8 mouse cellular contexts compared by ENCODE assay signal in the genomic region with DNA sequence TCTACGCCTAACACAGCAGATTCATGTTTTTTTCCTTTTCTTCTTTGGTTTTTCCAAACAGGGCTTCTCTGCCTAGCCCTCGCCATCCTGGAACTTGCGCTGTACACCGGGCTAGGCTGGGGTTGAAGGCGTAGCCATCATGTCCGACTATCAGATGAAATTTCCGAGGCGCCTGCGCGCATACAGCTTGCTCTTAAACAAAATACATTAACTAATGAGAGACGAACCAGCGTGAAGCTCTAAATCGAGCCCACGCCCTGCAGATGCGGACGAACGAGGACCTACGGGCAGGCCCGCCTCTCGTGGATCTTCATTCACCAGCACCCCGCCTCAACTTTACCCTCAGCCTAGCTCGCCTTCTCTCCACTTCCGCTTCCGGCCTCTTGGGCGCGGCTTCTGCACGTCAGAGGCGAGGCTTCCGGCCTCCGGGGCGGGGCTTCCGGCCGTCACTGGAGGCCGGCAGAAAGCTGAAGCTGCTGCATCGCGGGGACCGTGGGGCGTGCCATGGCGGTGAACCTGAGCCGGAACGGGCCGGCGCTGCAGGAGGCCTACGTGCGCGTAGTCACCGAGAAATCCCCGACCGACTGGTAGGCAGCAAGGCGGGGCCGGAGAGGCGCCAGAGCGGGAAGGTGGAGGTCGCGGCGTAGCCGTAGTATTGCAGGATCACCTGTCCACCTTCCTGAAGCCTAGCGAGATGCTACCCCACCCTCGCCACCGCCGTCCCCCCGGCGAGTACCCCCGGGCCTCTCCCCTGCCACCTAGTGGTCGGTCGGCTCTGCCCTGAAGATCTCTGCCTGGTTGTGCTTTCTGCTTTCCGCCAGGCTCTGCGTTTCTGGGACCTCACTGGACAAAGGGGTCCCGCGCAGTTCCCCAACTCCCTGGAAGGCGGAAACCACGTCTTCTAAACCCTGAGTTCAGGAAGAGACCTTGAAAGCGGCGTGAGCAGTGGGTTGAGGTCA. TPM values are rescaled to one million over a fixed set of nuclear protein-coding genes. Genes with fewer than 3 reads are reported as not detected.
DNase-seq lines count a peak whose midpoint lies in the region; ATAC-seq lines count a peak whose summit lies in the region.

A gene (plus strand): TSS at position 433 of the 959 bp plus-strand sequence.

- WGBS in heart, embryonic 14.5 days: under 1% methylated on average over 74 of the region's 74 CpGs
- WGBS in liver, embryonic 13.5 days (ENCODE audit: insufficient replicate concordance): under 1% methylated on average over 74 of the region's 74 CpGs
- under 1% methylated on average over 74 of the region's 74 CpGs for WGBS in stomach, embryonic 16.5 days

- peak; percentile 89 for ATAC-seq in CD4-positive, CD25-positive, alpha-beta regulatory T cell, adult 4 months
- peak; percentile 91 for ATAC-seq in heart, embryonic 14.5 days (ENCODE audit: insufficient number of reproducible peaks, insufficient read depth, low FRiP score, low read depth)
- peak; percentile 96 for ATAC-seq in liver, embryonic 13.5 days (ENCODE audit: low read depth)
- ATAC-seq in stomach, embryonic 16.5 days (ENCODE audit: insufficient read depth, low FRiP score): peak; percentile 97

- peaks cover 25% of the 10 kb centered on the region for H3K36me3 ChIP-seq in heart, embryonic 14.5 days (ENCODE audit: control insufficient read depth, insufficient read depth, low read length)
- peaks cover 23% of the 10 kb centered on the region for H3K36me3 ChIP-seq in liver, embryonic 13.5 days
- no peaks in the 10 kb centered on the region for H3K36me3 ChIP-seq in stomach, embryonic 16.5 days (ENCODE audit: control insufficient read depth, insufficient read depth, low read length)

- H3K9me3 ChIP-seq in heart, embryonic 14.5 days (ENCODE audit: control insufficient read depth, low read length): no peaks in the 10 kb centered on the region
- no peaks in the 10 kb centered on the region for H3K9me3 ChIP-seq in liver, embryonic 13.5 days (replicated peaks)
- no peaks in the 10 kb centered on the region for H3K9me3 ChIP-seq in stomach, embryonic 16.5 days (replicated peaks; ENCODE audit: control insufficient read depth, low read length)

- peak; percentile 94 for DNase-seq in c-Kit-negative CD71-positive TER-119-positive erythroid progenitor cells, embryonic 14.5 days (ENCODE audit: low read depth, low spot score)
- DNase-seq in fibroblast of lung, adult 2 months (ENCODE audit: low read depth): peak; percentile 82
- peak; percentile 97 for DNase-seq in kidney, postnatal 14 days
- DNase-seq in liver, embryonic 13.5 days: peak; percentile 96
- DNase-seq in neural tube, embryonic 10.5 days (ENCODE audit: extremely low spot score, low spot score): peak; percentile 95

- peak within 1 kb of the TSS; percentile 88 to 90 for H3K27ac ChIP-seq in heart, embryonic 14.5 days (replicated peaks in 1 of 2; ENCODE audit: control insufficient read depth in 1 of 2, insufficient read depth in 1 of 2, low read depth in 2 of 2, low read length in 2 of 2)
- H3K27ac ChIP-seq in liver, embryonic 13.5 days: peak within 1 kb of the TSS; percentile 98
- H3K27ac ChIP-seq in stomach, embryonic 16.5 days (ENCODE audit: low read length): peak within 1 kb of the TSS; percentile 86

- H3K4me3 ChIP-seq in heart, embryonic 14.5 days (ENCODE audit: control insufficient read depth in 1 of 2, insufficient read depth in 1 of 2, low read depth in 1 of 2, low read length in 2 of 2): peak within 1 kb of the TSS; percentile 76 to 88
- peak within 1 kb of the TSS; percentile 78 for H3K4me3 ChIP-seq in liver, embryonic 13.5 days (replicated peaks)
- H3K4me3 ChIP-seq in stomach, embryonic 16.5 days (replicated peaks; ENCODE audit: low read length): peak within 1 kb of the TSS; percentile 70

- H3K9ac ChIP-seq in heart, embryonic 14.5 days (ENCODE audit: low read length): peak within 1 kb of the TSS; percentile 93
- H3K9ac ChIP-seq in liver, embryonic 13.5 days: peak within 1 kb of the TSS; percentile 91
- peak within 1 kb of the TSS; percentile 86 for H3K9ac ChIP-seq in stomach, embryonic 16.5 days (ENCODE audit: low read length)

- peaks cover 6 to 19% of the 10 kb centered on the region in 2 experiments; a peak in 3 of 4 replicates for H3K4me1 ChIP-seq in heart, embryonic 14.5 days (ENCODE audit: control insufficient read depth in 2 of 2, insufficient read depth in 2 of 2, low read length in 2 of 2)
- H3K4me1 ChIP-seq in liver, embryonic 13.5 days (replicated peaks): peaks cover 51% of the 10 kb centered on the region
- H3K4me1 ChIP-seq in stomach, embryonic 16.5 days (ENCODE audit: control insufficient read depth, insufficient read depth, low read length): peaks cover 10% of the 10 kb centered on the region

- peak within 1 kb of the TSS; percentile 95 for H3K4me2 ChIP-seq in heart, embryonic 14.5 days (ENCODE audit: low read length)
- H3K4me2 ChIP-seq in liver, embryonic 13.5 days: peak within 1 kb of the TSS; percentile 85
- peak within 1 kb of the TSS; percentile 88 for H3K4me2 ChIP-seq in stomach, embryonic 16.5 days (ENCODE audit: low read depth, low read length)

- H3K27me3 ChIP-seq in heart, embryonic 14.5 days (ENCODE audit: control insufficient read depth, insufficient read depth, low read length): no peaks in the 10 kb centered on the region
- H3K27me3 ChIP-seq in liver, embryonic 13.5 days: no peaks in the 10 kb centered on the region
- no peaks in the 10 kb centered on the region for H3K27me3 ChIP-seq in stomach, embryonic 16.5 days (ENCODE audit: control insufficient read depth, insufficient read depth, low read length)

RNA-seq across cellular contexts. Expression of the gene that starts here (rescaled TPM):
- polyA plus RNA-seq in CD4-positive, CD25-positive, alpha-beta regulatory T cell, adult 4 months (2017; shearing (Covaris generic)): 100 to 1,000 TPM; 121 to 155 TPM
- 65.6 and 71.2 TPM in 2 replicates for polyA plus RNA-seq in heart, embryonic 14.5 days (2014; fragmentation: Nextera tagmentation; extraction: Ambion mirVana)
- polyA plus RNA-seq in liver, embryonic 13.5 days (2015; fragmentation: Nextera tagmentation; extraction: Ambion mirVana): 57.5 and 64.4 TPM in 2 replicates
- 113 and 124 TPM in 2 replicates for polyA plus RNA-seq in stomach, embryonic 16.5 days (2015; fragmentation: Nextera tagmentation; extraction: Ambion mirVana)

Comparison
In these comparisons a context has a peak if more than half of its experiments do, and no peak if none do; other contexts are left out.
1. Peak in every context shown above with its lines: DNase-seq, ATAC-seq, H3K4me3 ChIP-seq and H3K27ac ChIP-seq.